Comparison of ENCODE assay signal across 8 mouse cellular contexts in the genomic region with DNA sequence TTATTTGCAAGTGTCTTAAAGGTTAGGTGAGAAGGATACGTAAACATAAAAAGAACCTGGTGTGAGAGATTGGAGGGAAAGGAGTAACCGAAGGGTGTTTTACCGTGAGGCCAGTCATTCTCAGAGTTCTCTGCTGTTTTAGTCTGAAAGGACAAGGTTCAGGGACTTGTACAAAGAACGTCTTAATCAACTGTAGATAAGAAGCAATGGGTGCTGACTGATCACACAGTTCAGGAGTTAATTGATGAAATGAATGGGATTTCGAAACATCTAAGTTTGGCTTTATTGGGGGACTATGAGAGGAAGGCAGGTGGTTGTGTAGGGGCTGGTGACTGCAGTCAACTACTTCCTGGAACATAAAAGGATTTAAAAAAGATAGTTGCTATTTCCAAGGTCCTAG. TPM values are rescaled to one million over a fixed set of nuclear protein-coding genes. Genes with fewer than 3 reads are reported as not detected.
DNase-seq lines count a peak whose midpoint lies in the region; ATAC-seq and TF ChIP-seq lines count a peak whose summit lies in the region.

No protein-coding gene starts in this region.

- peak overlapping the region; percentile 90; the same call in 1 of the 2 replicates for H3K9ac ChIP-seq in heart, embryonic 12.5 days
- H3K9ac ChIP-seq in ES-Bruce4 (ENCODE audit: low read depth, poor library complexity, severe bottlenecking) = peak overlapping the region; percentile 80
- H3K9ac ChIP-seq in forebrain, embryonic 16.5 days (replicated peaks; ENCODE audit: low read depth, low read length) = no peak overlapping the region
- H3K9ac ChIP-seq in liver, postnatal 0 days (replicated peaks) = no peak overlapping the region

- peaks cover 3% of the 10 kb centered on the region; the same call in 1 of the 2 replicates for H3K36me3 ChIP-seq in heart, embryonic 12.5 days
- H3K36me3 ChIP-seq in ES-Bruce4 (ENCODE audit: control insufficient read depth, insufficient read depth, low read length, poor library complexity, severe bottlenecking) = no peaks in the 10 kb centered on the region
- peaks cover 2% of the 10 kb centered on the region; the same call in 1 of the 2 replicates for H3K36me3 ChIP-seq in forebrain, embryonic 16.5 days (ENCODE audit: control insufficient read depth, insufficient read depth)
- no peaks in the 10 kb centered on the region for H3K36me3 ChIP-seq in liver, postnatal 0 days (replicated peaks; ENCODE audit: insufficient read depth, low read length)

- intact Hi-C loops in heart, postnatal 14 days (cut with DNase I) = loop anchor here (5.0 to 10.0 kb wide), 3 partner anchors 124 to 534 kb away; no protein-coding TSS in a partner anchor

- H3K4me2 ChIP-seq in heart, embryonic 12.5 days = peak overlapping the region; percentile 97
- peak overlapping the region; percentile 70 for H3K4me2 ChIP-seq in forebrain, embryonic 16.5 days (ENCODE audit: low read length)
- H3K4me2 ChIP-seq in liver, postnatal 0 days (ENCODE audit: low read depth, low read length) = peak overlapping the region; percentile 93

- no peak overlapping the region for H3K27ac ChIP-seq in heart, embryonic 12.5 days (ENCODE audit: poor library complexity, severe bottlenecking)
- H3K27ac ChIP-seq in ES-Bruce4 (ENCODE audit: insufficient read depth, low read length) = no peak overlapping the region
- no peak overlapping the region for H3K27ac ChIP-seq in forebrain, embryonic 16.5 days (ENCODE audit: low read length)
- no peak overlapping the region for H3K27ac ChIP-seq in liver, postnatal 0 days (ENCODE audit: low read depth)

- WGBS in heart, embryonic 12.5 days = 35% methylated on average over 5 of the region's 5 CpGs
- 37% methylated on average over 5 of the region's 5 CpGs for WGBS in forebrain, embryonic 16.5 days
- 42% methylated on average over 5 of the region's 5 CpGs for WGBS in liver, postnatal 0 days (ENCODE audit: insufficient replicate concordance)

- no peaks in the 10 kb centered on the region for H3K9me3 ChIP-seq in heart, embryonic 12.5 days (replicated peaks)
- H3K9me3 ChIP-seq in ES-Bruce4 (replicated peaks; ENCODE audit: control insufficient read depth, insufficient read depth, low read length, poor library complexity, severe bottlenecking) = no peaks in the 10 kb centered on the region
- H3K9me3 ChIP-seq in forebrain, embryonic 16.5 days (ENCODE audit: control insufficient read depth, low read length) = no peaks in the 10 kb centered on the region
- H3K9me3 ChIP-seq in liver, postnatal 0 days (ENCODE audit: low read length) = no peaks in the 10 kb centered on the region

- ATAC-seq in heart, embryonic 12.5 days (ENCODE audit: insufficient number of reproducible peaks, low FRiP score) = no peak
- no peak for ATAC-seq in forebrain, embryonic 16.5 days
- ATAC-seq in liver, postnatal 0 days = no peak

- no peak for TF ChIP-seq POLR2A in ES-Bruce4 (IDR thresholded peaks at IDR 0.05; ENCODE audit: insufficient read depth, low read length)

- no peaks in the 10 kb centered on the region for H3K27me3 ChIP-seq in heart, embryonic 12.5 days (replicated peaks)
- H3K27me3 ChIP-seq in ES-Bruce4 (ENCODE audit: control insufficient read depth, insufficient read depth, low read length, poor library complexity, severe bottlenecking) = no peaks in the 10 kb centered on the region
- no peaks in the 10 kb centered on the region for H3K27me3 ChIP-seq in forebrain, embryonic 16.5 days (replicated peaks; ENCODE audit: control insufficient read depth, insufficient read depth, low read length)
- no peaks in the 10 kb centered on the region for H3K27me3 ChIP-seq in liver, postnatal 0 days (ENCODE audit: insufficient read depth, low read length)

- TF ChIP-seq CTCF in ES-Bruce4 (IDR thresholded peaks at IDR 0.05; ENCODE audit: low read depth, low read length) = no peak
- no peak for TF ChIP-seq CTCF in liver, postnatal 0 days (IDR thresholded peaks at IDR 0.05; ENCODE audit: low read depth)

- H3K4me1 ChIP-seq in heart, embryonic 12.5 days (replicated peaks) = peaks cover 12% of the 10 kb centered on the region
- H3K4me1 ChIP-seq in ES-Bruce4 (ENCODE audit: control insufficient read depth, insufficient read depth, low read length) = no peaks in the 10 kb centered on the region
- peaks cover 22% of the 10 kb centered on the region for H3K4me1 ChIP-seq in forebrain, embryonic 16.5 days (replicated peaks; ENCODE audit: control insufficient read depth, insufficient read depth, low read length)
- peaks cover 13% of the 10 kb centered on the region; the same call in 1 of the 2 replicates for H3K4me1 ChIP-seq in liver, postnatal 0 days (ENCODE audit: insufficient read depth)

- DNase-seq in heart, postnatal 14 days = no peak
- no peak for DNase-seq in liver, postnatal 0 days
- DNase-seq in right cerebral cortex, postnatal 36 days (ENCODE audit: low spot score in 2 of 2) = no peak
- no peak for DNase-seq in adrenal gland, postnatal 14 days
- no peak for DNase-seq in kidney, adult 11 months

- TF ChIP-seq EP300 in ES-Bruce4 (IDR thresholded peaks at IDR 0.05; ENCODE audit: insufficient read depth, low read depth, low read length) = no peak
- no peak for TF ChIP-seq EP300 in liver, postnatal 0 days (IDR thresholded peaks at IDR 0.05; ENCODE audit: low read depth)

- H3K4me3 ChIP-seq in heart, embryonic 12.5 days = peak overlapping the region; percentile 97
- no peak overlapping the region; the same call in 1 of the 2 replicates for H3K4me3 ChIP-seq in ES-Bruce4 (ENCODE audit: low read depth, low read length)
- H3K4me3 ChIP-seq in forebrain, embryonic 16.5 days (replicated peaks; ENCODE audit: low read length) = peak overlapping the region; percentile 86
- peak overlapping the region; percentile 79 for H3K4me3 ChIP-seq in liver, postnatal 0 days (ENCODE audit: low read depth, low read length)

RNA-seq across cellular contexts. Expression of a gene that starts 0.9 kb away (rescaled TPM):
- 12.4 and 14.8 TPM in 2 replicates for polyA plus RNA-seq in heart, embryonic 12.5 days (2016; fragmentation: Nextera tagmentation; extraction: Ambion mirVana)
- 10 to 100 TPM; 18.3 to 18.6 TPM for total RNA-seq in heart, postnatal 14 days (2021)
- 33.5 and 39.5 TPM in 2 replicates for polyA plus RNA-seq in ES-Bruce4 (2011; ENCODE audit: insufficient read depth, insufficient read length, low read depth, missing spikeins)
- 31.9 and 32.2 TPM in 2 replicates for polyA plus RNA-seq in forebrain, embryonic 16.5 days (2015; fragmentation: Nextera tagmentation; extraction: Ambion mirVana)
- 6.5 and 7.9 TPM in 2 replicates for polyA plus RNA-seq in liver, postnatal 0 days (2015; fragmentation: Nextera tagmentation; extraction: Ambion mirVana)
- 19.9 and 25.0 TPM in 2 replicates for total RNA-seq in adrenal gland, postnatal 14 days (2021)

Comparison
In these comparisons a context has a peak if more than half of its experiments do, and no peak if none do; other contexts are left out.
1. H3K9ac ChIP-seq: peak in heart, embryonic 12.5 days (single experiment) and ES-Bruce4 (single experiment); none in forebrain, embryonic 16.5 days (single experiment) and liver, postnatal 0 days (single experiment).
2. Peak in every context shown above with its lines, with median percentiles within 50 percentile points of each other: H3K4me2 ChIP-seq.